Mouse (Mus musculus): ENCODE measurements around the gene Son. TPM values are rescaled to one million over a fixed set of nuclear protein-coding genes. Genes with fewer than 3 reads are reported as not detected.

Son gene
- polyA plus RNA-seq (2017; shearing (Covaris generic)): 138 TPM

GRCm38 (mm10) chr16:91647461-91648219, at the start of gene Son:
Gene Son (plus strand): TSS chr16:91647506.

GRCm38 (mm10) chr16:91597672-91598010, 49.7 kb upstream of the Son start, which contains the start of gene Tmem50b:
Gene Tmem50b (minus strand): TSS chr16:91597800.

GRCm38 (mm10) chr16:91618511-91619501, 28.5 kb upstream of the Son start, which contains the start of gene Dnajc28:
Gene Dnajc28 (minus strand): TSS chr16:91619026.

GRCm38 (mm10) chr16:91646681-91647419, 456 bp upstream of the Son start, which contains the start of gene Gart:
Gene Gart (minus strand): TSS chr16:91646952.

GRCm38 (mm10) chr16:91688619-91689334, 41.5 kb downstream of the Son start, which contains the start of gene Donson:
Gene Donson (minus strand): TSS chr16:91688770.

GRCm38 (mm10) chr16:91728123-91729065, 81.1 kb downstream of the Son start, which contains the start of gene Cryzl1:
Gene Cryzl1 (minus strand): TSS chr16:91728975.

Other genes with a start within 250 kb of the Son start
- gene Il10rb, start 241.3 kb upstream of the Son start, polyA plus RNA-seq (2017; shearing (Covaris generic)): 79.6 TPM
- gene Ifnar1, start 162.3 kb upstream of the Son start, polyA plus RNA-seq (2017; shearing (Covaris generic)): 248 TPM
- 40.4 TPM for gene Ifngr2, start 100.4 kb upstream of the Son start, polyA plus RNA-seq (2017; shearing (Covaris generic))
- 44.0 TPM for gene Tmem50b, start 49.7 kb upstream of the Son start, polyA plus RNA-seq (2017; shearing (Covaris generic))
- 0.51 TPM for gene Dnajc28, start 28.5 kb upstream of the Son start, polyA plus RNA-seq (2017; shearing (Covaris generic))
- 51.4 TPM for gene Gart, start 554 bp upstream of the Son start, polyA plus RNA-seq (2017; shearing (Covaris generic))
- gene Donson, start 41.3 kb downstream of the Son start, polyA plus RNA-seq (2017; shearing (Covaris generic)): 146 TPM
- gene Cryzl1, start 81.5 kb downstream of the Son start, polyA plus RNA-seq (2017; shearing (Covaris generic)): 34.3 TPM
- gene Itsn1, start 81.8 kb downstream of the Son start, polyA plus RNA-seq (2017; shearing (Covaris generic)): 3.8 TPM

All from effector memory CD4-positive, alpha-beta T cell, adult 5 months (primary cell).